Mouse (Mus musculus) midbrain, embryonic 11.5 days (tissue): ENCODE data around the gene Adss. TPM values are rescaled to one million over a fixed set of nuclear protein-coding genes. Genes with fewer than 3 reads are reported as not detected.
A peak's percentile ranks its signal among the peaks of the same experiment; 100 is the strongest.

ENCODE experiments used
- ATAC-seq: fragments of 200-750 bp; cut with Nextera tagmentation; 2 replicates; pipeline ENCODE4 v1.8.0; 2017; ENCODE audit warnings: moderate TSS enrichment, moderate library complexity; ENCODE audit not compliant: low FRiP score
- DNase-seq: peaks from one replicate; pipeline ENCODE4 v3.0.0; 2015; ENCODE audit warnings: low spot score; ENCODE audit errors: missing footprints
- H3K27ac ChIP-seq: fragments of 300-500 bp; sonication (generic); 2 replicates; pipeline ENCODE4 v1.5.1; 2014; ENCODE audit warnings: low read depth, low read length
- H3K27me3 ChIP-seq: fragments of 300-500 bp; sonication (generic); 2 replicates; pipeline ENCODE4 v1.6.1; 2014; ENCODE audit warnings: mild to moderate bottlenecking, low read length, moderate library complexity, mixed read lengths; ENCODE audit not compliant: control insufficient read depth, insufficient read depth
- H3K36me3 ChIP-seq: fragments of 300-500 bp; sonication (generic); 2 replicates; pipeline ENCODE4 v1.6.1; 2014; ENCODE audit warnings: mild to moderate bottlenecking, low read length, moderate library complexity, mixed read lengths; ENCODE audit not compliant: control insufficient read depth, insufficient read depth
- H3K4me1 ChIP-seq: fragments of 300-500 bp; sonication (generic); 2 replicates; pipeline ENCODE4 v1.6.1; 2014; ENCODE audit warnings: low read length; ENCODE audit not compliant: control insufficient read depth, insufficient read depth
- H3K4me2 ChIP-seq: fragments of 300-500 bp; sonication (generic); 2 replicates; pipeline ENCODE4 v1.6.1; 2014; ENCODE audit warnings: mild to moderate bottlenecking, moderate library complexity
- H3K4me3 ChIP-seq: fragments of 300-500 bp; sonication (generic); 2 replicates; pipeline ENCODE4 v1.5.1; 2014; ENCODE audit warnings: low read depth, low read length
- H3K9ac ChIP-seq: fragments of 300-500 bp; sonication (generic); 2 replicates; pipeline ENCODE4 v1.6.1; 2014; ENCODE audit warnings: low read length
- H3K9me3 ChIP-seq: fragments of 300-500 bp; sonication (generic); 2 replicates; pipeline ENCODE4 v1.6.1; 2016; ENCODE audit warnings: low read length; ENCODE audit not compliant: control insufficient read depth
- WGBS: fragments of 180-500 bp; shearing (Covaris S2); extraction: QIAGEN DNeasy Blood & Tissue Kit; methylation state at CpG from one replicate; pipeline ENCODE4 v1.1.7; 2014; 5-methylcytosine and 5-hydroxymethylcytosine counted together
- polyA plus RNA-seq: library from polyadenylated mRNA; unstranded; fragments of >200 nt; fragmentation: Nextera tagmentation; extraction: Ambion mirVana; gene quantifications from 2 replicates; pipeline ENCODE4 v1.2.1, GENCODE M21; 2014

Adss gene
- polyA plus RNA-seq, 1 experiment from 2014 or later, result 62.4 TPM

DNA sequence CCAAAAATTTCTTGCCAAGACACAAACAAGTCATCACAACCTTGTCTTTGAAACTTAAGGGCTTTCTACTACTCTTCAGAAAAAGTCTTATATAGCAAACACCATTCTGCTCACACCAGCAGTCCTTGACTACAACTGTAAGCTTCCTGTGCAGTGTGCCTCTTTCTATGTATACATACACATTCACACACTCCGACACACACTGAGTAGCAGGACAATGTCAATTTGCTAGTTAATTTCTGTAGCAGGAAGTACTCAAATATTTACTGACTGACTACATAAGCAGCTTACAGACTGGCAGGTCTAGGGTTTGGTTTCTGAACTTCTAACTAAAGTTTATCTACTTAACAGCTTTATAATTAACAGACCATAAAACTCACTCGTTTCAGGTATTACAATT, 18.9 kb downstream of the Adss start:
- WGBS, result 81% methylated on average over 2 of the region's 2 CpGs
- no peak overlapping the region for H3K9ac ChIP-seq
- H3K9me3 ChIP-seq, result no peaks in the 10 kb centered on the region
- no peak overlapping the region for H3K4me2 ChIP-seq
- ATAC-seq, result no peak
- H3K27me3 ChIP-seq, result no peaks in the 10 kb centered on the region
- no peak overlapping the region for H3K4me3 ChIP-seq
- no peaks in the 10 kb centered on the region for H3K4me1 ChIP-seq
- no peak for DNase-seq
- no peak overlapping the region for H3K27ac ChIP-seq
- H3K36me3 ChIP-seq, result peaks cover 10% of the 10 kb centered on the region

DNA sequence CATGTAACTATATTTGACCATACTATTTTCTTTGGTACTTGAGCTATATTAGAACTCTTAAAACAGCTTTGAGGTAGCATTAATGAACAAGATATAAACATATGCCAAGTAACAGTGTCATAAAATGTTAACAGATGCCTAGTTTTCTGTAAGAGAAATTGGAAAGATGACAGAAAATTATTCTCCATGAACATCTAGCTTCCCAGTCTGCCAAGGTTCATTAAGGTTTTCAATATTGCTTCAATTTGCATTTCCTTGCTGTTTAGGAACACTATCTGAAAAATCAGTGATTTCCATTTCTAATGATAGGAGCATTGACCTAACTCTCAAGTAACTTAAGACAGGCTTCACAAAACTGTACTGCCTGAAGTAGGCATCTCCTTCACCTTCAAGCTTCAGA, 27.4 kb downstream of the Adss start:
- no peaks in the 10 kb centered on the region for H3K9me3 ChIP-seq
- no peaks in the 10 kb centered on the region for H3K4me1 ChIP-seq
- no peaks in the 10 kb centered on the region for H3K27me3 ChIP-seq
- H3K36me3 ChIP-seq, result peaks cover 5% of the 10 kb centered on the region; the same call in 1 of the 2 replicates
- H3K4me2 ChIP-seq, result no peak overlapping the region
- no peak overlapping the region for H3K4me3 ChIP-seq
- DNase-seq (peak; percentile 67), ATAC-seq (no peak)
- no peak overlapping the region for H3K9ac ChIP-seq
- H3K27ac ChIP-seq, result no peak overlapping the region

DNA sequence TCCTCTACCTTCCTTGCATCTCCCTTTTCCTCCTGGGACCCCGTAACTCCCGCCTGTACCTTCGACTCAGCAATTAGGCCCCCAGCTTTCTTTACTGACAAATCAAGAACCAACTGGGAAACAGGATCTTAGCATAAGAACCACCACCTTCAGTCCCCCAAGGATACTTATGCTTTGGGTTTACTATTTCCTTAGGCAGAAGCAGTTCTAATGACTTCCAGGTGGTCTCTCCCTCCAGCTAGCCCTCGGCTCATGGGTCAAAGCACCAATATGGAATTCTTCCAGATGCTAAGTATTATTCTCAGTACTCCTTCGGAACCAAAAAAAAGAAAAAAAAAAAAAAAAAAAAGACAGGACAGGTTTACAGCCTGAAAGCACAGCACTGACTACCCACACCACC, 39.1 kb downstream of the Adss start:
- H3K4me3 ChIP-seq, result no peak overlapping the region
- H3K4me2 ChIP-seq, result no peak overlapping the region
- ATAC-seq, result no peak
- H3K4me1 ChIP-seq, result no peaks in the 10 kb centered on the region
- 88% methylated on average over 5 of the region's 5 CpGs for WGBS
- H3K9me3 ChIP-seq, result no peaks in the 10 kb centered on the region
- no peaks in the 10 kb centered on the region for H3K27me3 ChIP-seq
- H3K9ac ChIP-seq, result no peak overlapping the region
- no peaks in the 10 kb centered on the region for H3K36me3 ChIP-seq
- DNase-seq, result peak; percentile 49
- no peak overlapping the region for H3K27ac ChIP-seq

DNA sequence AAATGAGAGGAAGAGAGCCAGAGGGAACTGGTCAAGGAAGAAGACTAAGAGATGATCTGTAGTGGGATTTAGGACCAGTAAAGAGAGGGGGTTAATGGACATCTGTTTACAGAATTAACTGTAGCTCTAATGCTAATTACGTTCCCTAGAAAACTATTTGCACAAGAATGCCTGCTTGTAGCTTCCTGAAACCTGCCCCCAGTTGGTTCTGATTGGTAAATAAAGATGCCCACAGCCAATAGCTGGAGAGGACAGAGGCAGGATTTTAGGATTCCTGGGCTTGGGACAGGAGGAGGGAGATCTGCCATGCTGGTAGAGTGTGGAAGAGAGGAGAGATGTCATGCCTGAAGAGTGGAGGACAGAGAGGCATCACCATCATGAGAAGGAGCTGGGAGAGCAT, 42.8 kb downstream of the Adss start:
- Histone ChIP-seq H3K4me3 (no peak overlapping the region), H3K36me3 (no peaks in the 10 kb centered on the region), H3K4me2 (no peak overlapping the region), H3K27me3 (no peaks in the 10 kb centered on the region), H3K4me1 (no peaks in the 10 kb centered on the region), H3K27ac (no peak overlapping the region), H3K9me3 (peaks cover 3% of the 10 kb centered on the region), H3K9ac (no peak overlapping the region)
- 73% methylated on average over 1 of the region's 1 CpGs for WGBS
- DNase-seq, result peak; percentile 75
- ATAC-seq, result no peak

DNA sequence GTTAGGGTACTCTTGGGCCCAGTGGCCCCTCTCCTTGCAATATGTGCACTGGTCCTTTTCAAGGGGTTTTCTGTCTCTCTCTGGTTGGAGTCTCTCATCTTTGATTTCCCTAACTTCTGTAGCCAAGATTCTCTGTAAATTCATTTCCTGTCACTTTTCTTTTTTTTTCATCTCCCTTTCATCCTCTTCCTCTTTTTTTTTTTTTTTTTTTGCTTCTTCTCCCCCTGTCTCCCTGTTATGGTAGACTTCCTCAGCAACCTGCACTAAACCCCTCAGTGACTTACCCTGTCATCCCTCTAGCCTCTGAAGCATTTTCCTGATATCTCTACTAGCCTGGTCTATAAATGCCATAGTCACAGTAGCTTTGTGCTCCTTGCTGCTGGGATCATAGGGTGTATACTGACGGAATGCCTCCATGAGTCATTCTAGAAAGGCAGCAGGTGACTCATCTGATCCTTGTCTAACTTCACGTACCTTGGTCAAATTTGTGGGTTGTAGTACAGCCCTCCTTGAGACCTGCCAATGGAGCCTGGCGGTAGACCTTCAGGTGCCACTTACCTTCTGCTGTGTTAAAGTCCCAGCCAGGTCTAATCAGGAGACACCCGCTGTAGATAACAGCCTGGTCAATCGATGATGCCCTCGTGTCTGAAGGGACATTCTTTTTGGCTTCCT, 48.3 kb downstream of the Adss start:
- Histone ChIP-seq H3K36me3 (no peaks in the 10 kb centered on the region), H3K27me3 (no peaks in the 10 kb centered on the region), H3K9me3 (peaks cover 3% of the 10 kb centered on the region), H3K27ac (no peak overlapping the region), H3K4me1 (no peaks in the 10 kb centered on the region), H3K4me2 (no peak overlapping the region), H3K9ac (no peak overlapping the region), H3K4me3 (no peak overlapping the region)
- ATAC-seq (no peak), DNase-seq (peak; percentile 78)
- 96% methylated on average over 6 of the region's 6 CpGs for WGBS

GRCm38 (mm10) chr1:177744521-177745325, 51.6 kb downstream of the Adss start:
- Histone ChIP-seq H3K27ac (no peak overlapping the region), H3K4me1 (no peaks in the 10 kb centered on the region), H3K4me3 (no peak overlapping the region), H3K4me2 (no peak overlapping the region), H3K9me3 (peaks cover 3% of the 10 kb centered on the region; the same call in 1 of the 2 replicates), H3K36me3 (no peaks in the 10 kb centered on the region), H3K27me3 (no peaks in the 10 kb centered on the region), H3K9ac (no peak overlapping the region)
- no peak for ATAC-seq
- WGBS, result 89% methylated on average over 7 of the region's 7 CpGs
- DNase-seq, result peak; percentile 19

DNA sequence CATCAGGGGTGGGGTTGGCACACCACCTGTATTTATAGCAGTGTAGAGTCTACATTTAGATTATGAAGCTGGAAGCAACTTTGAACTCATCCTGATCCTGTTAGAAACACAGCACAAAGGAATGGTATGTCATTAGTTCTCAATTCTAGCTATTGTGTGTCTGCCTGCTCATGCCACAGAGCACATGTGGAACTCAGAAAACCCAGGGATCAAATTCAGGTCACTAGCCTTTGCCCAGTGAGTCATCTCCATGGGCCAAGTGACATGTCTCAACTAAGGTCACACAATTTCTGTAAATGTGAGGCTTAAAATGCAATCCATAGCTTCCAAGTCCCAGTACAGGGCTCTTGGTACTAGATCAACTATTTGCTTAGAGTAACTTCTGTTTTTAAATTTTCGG, 54.2 kb downstream of the Adss start:
- 68% methylated on average over 1 of the region's 1 CpGs for WGBS

GRCm38 (mm10) chr1:177740707-177741106, 55.6 kb downstream of the Adss start:
- WGBS, result 84% methylated on average over 1 of the region's 1 CpGs
- Histone ChIP-seq H3K4me2 (no peak overlapping the region), H3K36me3 (no peaks in the 10 kb centered on the region), H3K9ac (no peak overlapping the region), H3K4me1 (no peaks in the 10 kb centered on the region), H3K27me3 (no peaks in the 10 kb centered on the region), H3K27ac (no peak overlapping the region), H3K4me3 (no peak overlapping the region), H3K9me3 (no peaks in the 10 kb centered on the region)
- ATAC-seq, result no peak
- peak; percentile 67 for DNase-seq

More for the DNA sequence above, 54.2 kb downstream of the Adss start:
- no peaks in the 10 kb centered on the region for H3K4me1 ChIP-seq
- no peak overlapping the region for H3K27ac ChIP-seq
- DNase-seq (peak; percentile 17), ATAC-seq (no peak)
- no peak overlapping the region for H3K9ac ChIP-seq
- H3K4me2 ChIP-seq, result no peak overlapping the region
- no peaks in the 10 kb centered on the region for H3K9me3 ChIP-seq
- H3K4me3 ChIP-seq, result no peak overlapping the region
- no peaks in the 10 kb centered on the region for H3K36me3 ChIP-seq
- no peaks in the 10 kb centered on the region for H3K27me3 ChIP-seq

DNA sequence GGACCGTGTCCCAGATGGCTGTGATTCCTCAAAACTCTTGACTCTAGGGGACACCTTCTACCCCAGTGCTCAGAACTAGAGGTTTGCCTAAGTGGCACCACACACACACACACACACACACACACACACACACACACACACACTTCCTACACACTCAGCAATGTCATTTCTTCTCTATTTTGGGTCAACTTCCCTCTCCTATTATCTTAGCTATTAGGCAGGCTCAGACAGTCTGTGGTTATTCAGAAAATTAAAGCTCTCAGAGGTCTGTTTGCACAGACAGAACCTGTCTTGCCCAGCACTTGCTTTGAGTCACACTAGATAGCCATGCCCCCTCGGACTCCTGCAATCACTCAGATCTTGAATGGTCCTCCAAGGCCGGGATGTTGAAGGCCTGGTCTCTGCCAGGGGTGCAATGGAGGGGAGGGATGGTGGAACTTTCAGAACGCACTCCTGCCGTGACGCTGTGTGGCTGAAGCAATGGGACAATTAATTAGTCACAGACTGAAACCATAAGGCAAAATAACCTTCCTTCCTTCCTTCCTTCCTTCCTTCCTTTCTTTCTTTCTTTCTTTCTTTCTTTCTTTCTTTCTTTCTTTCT, 58.7 kb downstream of the Adss start:
- Histone ChIP-seq H3K36me3 (no peaks in the 10 kb centered on the region), H3K9me3 (no peaks in the 10 kb centered on the region), H3K4me3 (no peak overlapping the region), H3K4me1 (no peaks in the 10 kb centered on the region), H3K4me2 (no peak overlapping the region), H3K27me3 (no peaks in the 10 kb centered on the region), H3K9ac (no peak overlapping the region), H3K27ac (no peak overlapping the region)
- 73% methylated on average over 6 of the region's 6 CpGs for WGBS
- peak; percentile 28 for DNase-seq
- no peak for ATAC-seq
